Mouse (Mus musculus) hindbrain, embryonic 16.5 days (tissue): ENCODE measurements at regions not wholly inside any gene's neighbourhood (a gene's known extent, or its start where the extent isn't known, plus 50 kb on each side); places are given as distances from the start of the nearest gene placed in this dataset.

Source experiments
- ATAC-seq: fragments of 200-750 bp; cut with Nextera tagmentation; 2 replicates; pipeline ENCODE4 v1.8.0; 2017; ENCODE audit warnings: moderate TSS enrichment, moderate library complexity
- H3K27ac ChIP-seq: fragments of 300-500 bp; sonication (generic); 2 replicates; pipeline ENCODE4 v1.5.1; 2014; ENCODE audit warnings: low read depth, mild to moderate bottlenecking, control low read depth, low read length, moderate library complexity
- H3K27me3 ChIP-seq: fragments of 300-500 bp; sonication (generic); replicated peaks from 2 replicates; pipeline ENCODE4 v1.6.1; 2014; ENCODE audit warnings: low read length; ENCODE audit not compliant: control insufficient read depth, insufficient read depth
- H3K36me3 ChIP-seq: fragments of 300-500 bp; sonication (generic); 2 replicates; pipeline ENCODE4 v1.6.1; 2014; ENCODE audit warnings: mild to moderate bottlenecking, low read length, moderate library complexity, mixed read lengths; ENCODE audit not compliant: control insufficient read depth, insufficient read depth
- H3K4me1 ChIP-seq: fragments of 300-500 bp; sonication (generic); 2 replicates; pipeline ENCODE4 v1.6.1; 2014; ENCODE audit warnings: low read depth, low read length; ENCODE audit not compliant: control insufficient read depth, insufficient read depth
- H3K4me2 ChIP-seq: fragments of 300-500 bp; sonication (generic); 2 replicates; pipeline ENCODE4 v1.6.1; 2014; ENCODE audit warnings: mild to moderate bottlenecking, low read length, control low read depth, moderate library complexity
- H3K4me3 ChIP-seq: fragments of 300-500 bp; sonication (generic); 2 replicates; pipeline ENCODE4 v1.5.1; 2014; ENCODE audit warnings: mild to moderate bottlenecking, low read length, control low read depth, moderate library complexity
- H3K9ac ChIP-seq: fragments of 300-500 bp; sonication (generic); 2 replicates; pipeline ENCODE4 v1.6.1; 2014; ENCODE audit warnings: low read depth, mild to moderate bottlenecking, control low read depth, low read length, moderate library complexity
- H3K9me3 ChIP-seq: fragments of 300-500 bp; sonication (generic); 2 replicates; pipeline ENCODE4 v1.6.1; 2014; ENCODE audit warnings: mild to moderate bottlenecking, low read length, moderate library complexity; ENCODE audit not compliant: control insufficient read depth
- WGBS: fragments of 180-500 bp; shearing (Covaris S2); extraction: QIAGEN DNeasy Blood & Tissue Kit; methylation state at CpG from one replicate; pipeline ENCODE4 v1.1.7; 2014; 5-methylcytosine and 5-hydroxymethylcytosine counted together

- no peaks in the 10 kb centered on the region for H3K9me3 ChIP-seq
- no peak overlapping the region for H3K4me3 ChIP-seq
- H3K9ac ChIP-seq, result no peak overlapping the region
- no peak for ATAC-seq
- H3K27me3 ChIP-seq, result no peaks in the 10 kb centered on the region
- WGBS, result 63% methylated on average over 2 of the region's 2 CpGs
- peaks cover 4% of the 10 kb centered on the region for H3K4me1 ChIP-seq
- no peak overlapping the region for H3K27ac ChIP-seq
- H3K4me2 ChIP-seq, result no peak overlapping the region
- H3K36me3 ChIP-seq, result no peaks in the 10 kb centered on the region
Observed at GRCm38 (mm10) chr7:145019137-145019536, 79.4 kb upstream of the Ccnd1 start.

- no peak overlapping the region for H3K4me3 ChIP-seq
- no peak overlapping the region for H3K4me2 ChIP-seq
- WGBS, result 88% methylated on average over 3 of the region's 3 CpGs
- no peak for ATAC-seq
- peaks cover 4% of the 10 kb centered on the region for H3K4me1 ChIP-seq
- no peak overlapping the region for H3K27ac ChIP-seq
- H3K9ac ChIP-seq, result no peak overlapping the region
- H3K9me3 ChIP-seq, result no peaks in the 10 kb centered on the region
- H3K36me3 ChIP-seq, result no peaks in the 10 kb centered on the region
- no peaks in the 10 kb centered on the region for H3K27me3 ChIP-seq
Observed at GRCm38 (mm10) chr7:145018149-145018548, 78.4 kb upstream of the Ccnd1 start.

GRCm38 (mm10) chr7:145015463-145016085, 75.8 kb upstream of the Ccnd1 start:
- no peaks in the 10 kb centered on the region; the same call in 1 of the 2 replicates for H3K9me3 ChIP-seq
- H3K4me2 ChIP-seq, result no peak overlapping the region
- H3K9ac ChIP-seq, result no peak overlapping the region
- no peak overlapping the region for H3K27ac ChIP-seq
- peaks cover 4% of the 10 kb centered on the region for H3K4me1 ChIP-seq
- peak; percentile 40; the same call in 1 of the 2 replicates for ATAC-seq
- H3K4me3 ChIP-seq, result no peak overlapping the region
- no peaks in the 10 kb centered on the region for H3K36me3 ChIP-seq
- H3K27me3 ChIP-seq, result no peaks in the 10 kb centered on the region
- 19% methylated on average over 22 of the region's 22 CpGs for WGBS

GRCm38 (mm10) chr7:145010757-145011156, 71.0 kb upstream of the Ccnd1 start:
- Histone ChIP-seq H3K4me2 (no peak overlapping the region), H3K27me3 (no peaks in the 10 kb centered on the region), H3K9me3 (no peaks in the 10 kb centered on the region; the same call in 1 of the 2 replicates), H3K27ac (no peak overlapping the region), H3K9ac (no peak overlapping the region), H3K4me3 (no peak overlapping the region), H3K36me3 (no peaks in the 10 kb centered on the region), H3K4me1 (peaks cover 2% of the 10 kb centered on the region)
- ATAC-seq, result no peak
- WGBS, result 60% methylated on average over 4 of the region's 4 CpGs

GRCm38 (mm10) chr7:145010004-145010403, 70.3 kb upstream of the Ccnd1 start:
- ATAC-seq, result no peak

GRCm38 (mm10) chr7:145008662-145009333, 69.1 kb upstream of the Ccnd1 start:
- H3K4me3 ChIP-seq, result no peak overlapping the region

More at GRCm38 (mm10) chr7:145010004-145010403, 70.3 kb upstream of the Ccnd1 start:
- no peaks in the 10 kb centered on the region; the same call in 1 of the 2 replicates for H3K9me3 ChIP-seq
- no peaks in the 10 kb centered on the region for H3K36me3 ChIP-seq
- no peak overlapping the region for H3K4me3 ChIP-seq
- H3K4me1 ChIP-seq, result no peaks in the 10 kb centered on the region
- no peak overlapping the region for H3K9ac ChIP-seq
- WGBS, result 63% methylated on average over 3 of the region's 3 CpGs
- H3K4me2 ChIP-seq, result no peak overlapping the region
- no peaks in the 10 kb centered on the region for H3K27me3 ChIP-seq
- H3K27ac ChIP-seq, result no peak overlapping the region

GRCm38 (mm10) chr7:145007216-145007615, 67.5 kb upstream of the Ccnd1 start:
- Histone ChIP-seq H3K27me3 (no peaks in the 10 kb centered on the region), H3K36me3 (no peaks in the 10 kb centered on the region), H3K4me3 (no peak overlapping the region), H3K9ac (no peak overlapping the region), H3K9me3 (no peaks in the 10 kb centered on the region), H3K27ac (no peak overlapping the region), H3K4me1 (no peaks in the 10 kb centered on the region), H3K4me2 (no peak overlapping the region)
- no peak for ATAC-seq
- 80% methylated on average over 2 of the region's 2 CpGs for WGBS

More at GRCm38 (mm10) chr7:145008662-145009333, 69.1 kb upstream of the Ccnd1 start:
- Histone ChIP-seq H3K27ac (no peak overlapping the region), H3K36me3 (no peaks in the 10 kb centered on the region), H3K4me1 (no peaks in the 10 kb centered on the region), H3K9ac (no peak overlapping the region), H3K9me3 (no peaks in the 10 kb centered on the region; the same call in 1 of the 2 replicates), H3K4me2 (no peak overlapping the region), H3K27me3 (no peaks in the 10 kb centered on the region)
- WGBS, result 75% methylated on average over 7 of the region's 7 CpGs
- ATAC-seq, result no peak

GRCm38 (mm10) chr7:145001503-145002084, 61.9 kb upstream of the Ccnd1 start:
- WGBS, result 65% methylated on average over 4 of the region's 4 CpGs
- Histone ChIP-seq H3K9ac (no peak overlapping the region), H3K4me3 (no peak overlapping the region), H3K27ac (no peak overlapping the region), H3K36me3 (no peaks in the 10 kb centered on the region), H3K4me1 (no peaks in the 10 kb centered on the region), H3K4me2 (no peak overlapping the region), H3K27me3 (no peaks in the 10 kb centered on the region), H3K9me3 (no peaks in the 10 kb centered on the region)
- ATAC-seq, result no peak

- 76% methylated on average over 3 of the region's 3 CpGs for WGBS
Observed at GRCm38 (mm10) chr7:144999741-145000140, 60.0 kb upstream of the Ccnd1 start.

More at GRCm38 (mm10) chr7:144999741-145000140, 60.0 kb upstream of the Ccnd1 start:
- no peak overlapping the region for H3K9ac ChIP-seq
- H3K4me1 ChIP-seq, result no peaks in the 10 kb centered on the region
- no peak overlapping the region for H3K4me3 ChIP-seq
- no peak for ATAC-seq
- no peaks in the 10 kb centered on the region for H3K9me3 ChIP-seq
- no peaks in the 10 kb centered on the region for H3K36me3 ChIP-seq
- no peak overlapping the region for H3K4me2 ChIP-seq
- H3K27me3 ChIP-seq, result no peaks in the 10 kb centered on the region
- no peak overlapping the region for H3K27ac ChIP-seq
